Mouse (Mus musculus) hindbrain, embryonic 15.5 days (tissue): Measurements from ENCODE around the gene Vasn. TPM values are rescaled to one million over a fixed set of nuclear protein-coding genes. Genes with fewer than 3 reads are reported as not detected.
"Not testable (repeated sequence)": the region's sequence is repeated elsewhere in the genome, so short reads cannot be mapped to it uniquely, and the experiment has no call there.

Experiments
- ATAC-seq: fragments of 200-750 bp; cut with Nextera tagmentation; 2 replicates; pipeline ENCODE4 v1.8.0; 2017; ENCODE audit warnings: low read depth, moderate number of reproducible peaks, moderate TSS enrichment; ENCODE audit not compliant: low FRiP score
- H3K27ac ChIP-seq: fragments of 300-500 bp; sonication (generic); replicated peaks from 2 replicates; pipeline ENCODE4 v1.5.1; 2015; ENCODE audit warnings: mild to moderate bottlenecking, inconsistent platforms
- H3K27me3 ChIP-seq: fragments of 300-500 bp; sonication (generic); 2 replicates; pipeline ENCODE4 v1.6.1; 2015; ENCODE audit warnings: control low read depth, inconsistent platforms
- H3K36me3 ChIP-seq: fragments of 300-500 bp; sonication (generic); 2 replicates; pipeline ENCODE4 v1.6.1; 2015; ENCODE audit warnings: control low read depth, inconsistent platforms
- H3K4me1 ChIP-seq: fragments of 300-500 bp; sonication (generic); replicated peaks from 2 replicates; pipeline ENCODE4 v1.6.1; 2015; ENCODE audit warnings: control low read depth, inconsistent platforms
- H3K4me2 ChIP-seq: fragments of 300-500 bp; sonication (generic); 2 replicates; pipeline ENCODE4 v1.6.1; 2015; ENCODE audit warnings: moderate library complexity, mild to moderate bottlenecking, inconsistent platforms
- H3K4me3 ChIP-seq: fragments of 300-500 bp; sonication (generic); 2 replicates; pipeline ENCODE4 v1.5.1; 2015; ENCODE audit warnings: mild to moderate bottlenecking, inconsistent platforms
- H3K9ac ChIP-seq: fragments of 300-500 bp; sonication (generic); 2 replicates; pipeline ENCODE4 v1.6.1; 2015; ENCODE audit warnings: inconsistent platforms
- H3K9me3 ChIP-seq: fragments of 300-500 bp; sonication (generic); 2 replicates; pipeline ENCODE4 v1.6.1; 2016; ENCODE audit warnings: control low read depth, inconsistent platforms
- WGBS: fragments of 180-500 bp; shearing (Covaris S2); methylation state at CpG from one replicate; pipeline ENCODE4 v1.1.7; 2015; 5-methylcytosine and 5-hydroxymethylcytosine counted together
- polyA plus RNA-seq: library from polyadenylated mRNA; unstranded; fragments of >200 nt; fragmentation: Nextera tagmentation; extraction: Ambion mirVana; gene quantifications from 2 replicates; pipeline ENCODE4 v1.2.1, GENCODE M21; 2015

Vasn gene
- polyA plus RNA-seq, 1 experiment from 2014 or later, result 5.9 TPM

DNA sequence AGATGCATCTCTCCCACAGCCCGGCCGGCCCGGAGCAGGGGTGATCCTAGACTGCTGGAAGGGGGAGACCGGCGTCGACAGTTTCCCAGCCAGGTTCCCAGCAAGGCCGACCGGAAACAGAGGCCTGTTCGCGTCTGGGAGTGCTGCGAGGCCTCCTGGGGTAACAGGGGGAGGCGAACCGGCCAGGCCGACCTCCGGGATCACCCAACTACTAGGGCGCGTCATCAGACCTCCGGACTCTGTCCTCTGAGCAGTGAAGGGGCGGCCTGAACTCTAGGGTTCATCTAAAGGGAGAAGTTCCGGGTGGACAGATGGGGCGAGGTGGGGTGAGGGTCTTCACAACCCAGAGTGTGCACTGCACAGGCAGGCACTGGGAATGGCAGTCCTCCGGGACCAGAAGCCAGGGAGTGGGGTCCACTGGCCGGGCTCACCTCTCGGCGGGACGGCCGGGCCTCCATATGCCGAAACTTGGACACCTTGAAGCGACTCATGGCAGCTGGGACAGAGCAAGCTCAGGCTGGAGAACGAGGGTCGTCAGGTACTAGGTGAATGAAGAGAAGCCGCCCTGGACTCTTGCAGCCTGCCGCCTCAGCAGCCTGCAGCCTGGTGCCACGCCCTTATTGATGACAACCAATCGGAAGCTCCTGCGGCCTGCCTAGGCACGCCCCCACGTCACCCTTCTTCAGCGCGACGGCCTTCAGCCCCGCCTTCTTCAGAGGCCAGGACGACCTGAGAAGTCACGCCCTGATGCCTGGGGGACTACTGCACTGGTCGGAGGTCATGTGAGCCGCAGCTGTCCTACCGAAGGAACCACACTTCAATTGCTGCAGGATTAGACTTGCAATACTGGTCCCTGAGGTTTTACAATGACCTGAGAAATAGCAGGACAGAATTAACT, 39.6 kb downstream of the Vasn start, which contains the start of gene Coro7:
Gene Coro7, minus strand, starts transcription at position 657 of the 898 bp plus-strand sequence.
- Histone ChIP-seq H3K4me2 (peak within 1 kb of the TSS; percentile 89), H3K9me3 (no peaks in the 10 kb centered on the region), H3K36me3 (peaks cover 17% of the 10 kb centered on the region), H3K4me3 (peak within 1 kb of the TSS; percentile 67), H3K27me3 (no peaks in the 10 kb centered on the region), H3K9ac (peak within 1 kb of the TSS; percentile 72), H3K4me1 (peaks cover 21% of the 10 kb centered on the region), H3K27ac (peak within 1 kb of the TSS; percentile 60; the same call in 1 of the 2 replicates)
- peak; percentile 90 for ATAC-seq
- WGBS, result under 1% methylated on average over 45 of the region's 47 CpGs

- peaks cover 37% of the 10 kb centered on the region for H3K4me1 ChIP-seq
- H3K9me3 ChIP-seq, ATAC-seq, H3K36me3 ChIP-seq, H3K4me3 ChIP-seq, H3K9ac ChIP-seq, H3K27me3 ChIP-seq, H3K27ac ChIP-seq, H3K4me2 ChIP-seq: not testable (repeated sequence)
- WGBS, result 79% methylated on average over 3 of the region's 3 CpGs
Measured at GRCm38 (mm10) chr16:4680922-4681455, 41.2 kb downstream of the Vasn start.

- Histone ChIP-seq H3K4me1 (peaks cover 37% of the 10 kb centered on the region), H3K27ac (peak overlapping the region; percentile 89; the same call in 1 of the 2 replicates), H3K4me2 (peak overlapping the region; percentile 93), H3K27me3 (no peaks in the 10 kb centered on the region), H3K9me3 (no peaks in the 10 kb centered on the region), H3K4me3 (peak overlapping the region; percentile 82), H3K36me3 (peaks cover 3% of the 10 kb centered on the region), H3K9ac (no peak overlapping the region)
- ATAC-seq, result no peak
- 84% methylated on average over 4 of the region's 4 CpGs for whole genome bisulfite sequencing
Measured at GRCm38 (mm10) chr16:4682628-4683179, 43.0 kb downstream of the Vasn start.

- no peak for ATAC-seq
- Histone ChIP-seq H3K27me3 (no peaks in the 10 kb centered on the region), H3K4me1 (peaks cover 32% of the 10 kb centered on the region), H3K9me3 (no peaks in the 10 kb centered on the region), H3K27ac (peak overlapping the region; percentile 89), H3K4me3 (peak overlapping the region; percentile 82), H3K4me2 (peak overlapping the region; percentile 93), H3K9ac (peak overlapping the region; percentile 94), H3K36me3 (peaks cover 6% of the 10 kb centered on the region)
- 33% methylated on average over 9 of the region's 9 CpGs for WGBS
Measured at GRCm38 (mm10) chr16:4683193-4683580, 43.4 kb downstream of the Vasn start.

DNA sequence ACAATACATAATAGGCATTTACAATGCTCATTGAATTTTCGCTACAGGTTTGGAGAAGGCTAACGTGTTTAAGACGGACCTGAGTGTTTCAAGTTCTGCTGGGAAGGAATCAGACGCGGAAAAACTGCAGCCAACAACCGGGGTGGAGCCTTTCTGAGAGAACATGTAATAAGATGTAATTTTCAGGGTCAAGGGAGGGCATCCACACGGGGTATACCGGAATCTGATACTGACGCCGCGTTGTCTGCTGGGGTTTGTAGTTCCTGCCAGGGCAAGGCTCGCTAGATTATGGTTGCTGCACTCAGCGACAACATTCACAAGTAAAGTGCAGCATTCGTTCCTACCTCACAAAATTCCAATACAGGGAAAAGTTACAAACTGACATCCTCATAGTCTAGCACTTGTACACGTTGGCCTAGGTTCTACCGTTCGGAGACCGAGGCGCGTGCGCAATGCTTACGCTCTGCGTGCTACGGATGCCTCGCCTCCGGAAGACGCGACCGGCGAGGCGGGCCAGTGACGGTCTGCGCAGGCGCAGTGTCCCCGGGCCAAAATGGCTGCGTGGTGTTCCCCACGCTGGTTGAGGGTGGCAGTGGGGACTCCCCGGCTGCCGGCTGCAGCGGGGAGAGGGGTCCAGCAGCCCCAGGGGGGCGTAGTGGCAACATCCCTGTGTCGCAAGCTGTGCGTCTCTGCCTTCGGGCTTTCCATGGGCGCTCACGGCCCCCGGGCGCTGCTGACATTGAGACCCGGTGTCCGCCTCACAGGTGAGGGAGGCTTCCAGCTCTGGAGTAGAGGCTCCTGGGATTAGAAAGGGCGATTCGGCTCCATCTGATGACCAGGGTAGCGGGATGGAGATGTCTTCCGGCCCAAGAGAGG, 44.1 kb downstream of the Vasn start:
- ATAC-seq, result peak; percentile 93
- WGBS, result under 1% methylated on average over 54 of the region's 54 CpGs

GRCm38 (mm10) chr16:4684457-4684791, 44.7 kb downstream of the Vasn start:
- Histone ChIP-seq H3K27ac (peak overlapping the region; percentile 89), H3K36me3 (peaks cover 15% of the 10 kb centered on the region), H3K9me3 (no peaks in the 10 kb centered on the region), H3K4me1 (peaks cover 22% of the 10 kb centered on the region), H3K9ac (peak overlapping the region; percentile 94), H3K4me3 (peak overlapping the region; percentile 82), H3K4me2 (peak overlapping the region; percentile 93), H3K27me3 (no peaks in the 10 kb centered on the region)
- ATAC-seq, result no peak
- WGBS, result 3% methylated on average over 9 of the region's 9 CpGs

More for the DNA sequence above, 44.1 kb downstream of the Vasn start:
- Histone ChIP-seq H3K4me3 (peak overlapping the region; percentile 82), H3K9me3 (no peaks in the 10 kb centered on the region), H3K27me3 (no peaks in the 10 kb centered on the region), H3K36me3 (peaks cover 10% of the 10 kb centered on the region), H3K27ac (peak overlapping the region; percentile 89), H3K9ac (peak overlapping the region; percentile 94), H3K4me1 (peaks cover 26% of the 10 kb centered on the region), H3K4me2 (peak overlapping the region; percentile 93)

GRCm38 (mm10) chr16:4689371-4689770, 49.6 kb downstream of the Vasn start:
- ATAC-seq, H3K27me3 ChIP-seq, H3K9me3 ChIP-seq, H3K4me3 ChIP-seq, H3K27ac ChIP-seq, H3K9ac ChIP-seq, H3K4me2 ChIP-seq: not testable (repeated sequence)
- 98% methylated on average over 4 of the region's 4 CpGs for WGBS
- peaks cover 15% of the 10 kb centered on the region for H3K4me1 ChIP-seq
- H3K36me3 ChIP-seq, result peaks cover 62% of the 10 kb centered on the region

Other genes starting within 250 kb of the Vasn start
- 4.4 and 4.9 TPM in 2 replicates for gene Adcy9, start 219.4 kb upstream of the Vasn start, polyA plus RNA-seq
- 21.4 and 22.9 TPM in 2 replicates for gene Srl, start 98.1 kb upstream of the Vasn start, polyA plus RNA-seq
- 7.2 and 8.2 TPM in 2 replicates for gene Tfap4, start 80.1 kb upstream of the Vasn start, polyA plus RNA-seq
- 17.0 and 19.7 TPM in 2 replicates for gene Glis2, start 45.2 kb upstream of the Vasn start, polyA plus RNA-seq
- gene Pam16, start 15.0 kb upstream of the Vasn start, polyA plus RNA-seq, result 161 and 170 TPM in 2 replicates
- 63.7 and 63.9 TPM in 2 replicates for gene Dnaja3, start within 50 bp of the Vasn start, polyA plus RNA-seq
- 32.8 and 37.2 TPM in 2 replicates for gene Coro7, start 39.8 kb downstream of the Vasn start, polyA plus RNA-seq
- 64.5 and 68.4 TPM in 2 replicates for gene Nmral1, start 79.4 kb downstream of the Vasn start, polyA plus RNA-seq
- 108 and 109 TPM in 2 replicates for gene Hmox2, start 86.4 kb downstream of the Vasn start, polyA plus RNA-seq
- gene Cdip1, start 150.4 kb downstream of the Vasn start, polyA plus RNA-seq, result 125 and 134 TPM in 2 replicates
- 0.26 and 0.43 TPM in 2 replicates for gene 4930562C15Rik, start 195.5 kb downstream of the Vasn start, polyA plus RNA-seq
- 51.1 and 69.2 TPM in 2 replicates for gene Ubald1, start 240.4 kb downstream of the Vasn start, polyA plus RNA-seq
- 118 and 126 TPM in 2 replicates for gene Mgrn1, start 246.3 kb downstream of the Vasn start, polyA plus RNA-seq